Mouse (Mus musculus) intestine, embryonic 16.5 days (tissue): ENCODE data around the gene Prps1. TPM values are rescaled to one million over a fixed set of nuclear protein-coding genes. Genes with fewer than 3 reads are reported as not detected.

Experiments
- ATAC-seq: fragments of 200-750 bp; cut with Nextera tagmentation; 2 replicates; pipeline ENCODE4 v1.8.0; 2017; ENCODE audit warnings: moderate TSS enrichment, moderate library complexity
- H3K27ac ChIP-seq: fragments of 300-500 bp; sonication (generic); 2 replicates; pipeline ENCODE4 v1.5.1; 2014; ENCODE audit warnings: mild to moderate bottlenecking, low read length
- H3K27me3 ChIP-seq: fragments of 300-500 bp; sonication (generic); replicated peaks from 2 replicates; pipeline ENCODE4 v1.6.1; 2014; ENCODE audit warnings: low read length, control low read depth, mixed read lengths; ENCODE audit not compliant: control insufficient read depth, insufficient read depth
- H3K36me3 ChIP-seq: fragments of 300-500 bp; sonication (generic); 2 replicates; pipeline ENCODE4 v1.6.1; 2014; ENCODE audit warnings: low read length, control low read depth; ENCODE audit not compliant: control insufficient read depth, insufficient read depth
- H3K4me1 ChIP-seq: fragments of 300-500 bp; sonication (generic); 2 replicates; pipeline ENCODE4 v1.6.1; 2014; ENCODE audit warnings: low read length, control low read depth, mixed read lengths; ENCODE audit not compliant: control insufficient read depth, insufficient read depth
- H3K4me2 ChIP-seq: fragments of 300-500 bp; sonication (generic); 2 replicates; pipeline ENCODE4 v1.6.1; 2014; ENCODE audit warnings: low read depth, low read length, control low read depth
- H3K4me3 ChIP-seq: fragments of 300-500 bp; sonication (generic); 2 replicates; pipeline ENCODE4 v1.5.1; 2014; ENCODE audit warnings: mild to moderate bottlenecking, low read length
- H3K9ac ChIP-seq: fragments of 300-500 bp; sonication (generic); 2 replicates; pipeline ENCODE4 v1.6.1; 2014; ENCODE audit warnings: low read depth, low read length
- H3K9me3 ChIP-seq: fragments of 300-500 bp; sonication (generic); 2 replicates; pipeline ENCODE4 v1.6.1; 2016; ENCODE audit warnings: low read length, control low read depth; ENCODE audit not compliant: control insufficient read depth
- WGBS: fragments of 180-500 bp; shearing (Covaris S2); extraction: QIAGEN DNeasy Blood & Tissue Kit; methylation state at CpG from one replicate; pipeline ENCODE4 v1.1.7; 2014; 5-methylcytosine and 5-hydroxymethylcytosine counted together
- polyA plus RNA-seq: library from polyadenylated mRNA; unstranded; fragments of >200 nt; fragmentation: Nextera tagmentation; extraction: Ambion mirVana; gene quantifications from 2 replicates; pipeline ENCODE4 v1.2.1, GENCODE M21; 2015

The Prps1 gene
- polyA plus RNA-seq, 1 experiment from 2014 or later, result 19.7 TPM

- H3K9me3 ChIP-seq, result no peaks in the 10 kb centered on the region
- H3K27ac ChIP-seq, result no peak overlapping the region
- 52% methylated on average over 14 of the region's 14 CpGs for WGBS
Measured at GRCm38 (mm10) chrX:140522071-140522765, 65.8 kb downstream of the Prps1 start.

DNA sequence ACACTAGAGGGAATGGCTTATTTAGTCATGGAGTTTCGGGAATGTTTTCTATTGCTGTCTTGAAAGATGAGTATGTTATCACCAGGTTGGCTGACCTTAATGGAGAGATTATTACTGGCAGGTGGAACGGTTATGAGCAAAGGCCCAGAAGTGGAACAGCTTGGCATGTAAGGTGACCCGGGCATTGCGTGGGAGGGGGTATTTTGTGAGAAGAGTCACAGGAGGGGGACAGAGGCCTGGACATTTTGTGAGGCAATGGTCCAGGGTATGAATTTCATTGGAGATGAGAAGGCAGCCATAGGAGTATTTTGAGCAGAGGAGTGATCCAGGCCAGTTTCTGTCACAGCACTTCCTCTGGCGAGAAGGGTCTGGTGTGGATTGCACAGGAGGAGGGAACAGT, 67.8 kb downstream of the Prps1 start:
- H3K4me1 ChIP-seq, result no peaks in the 10 kb centered on the region
- 89% methylated on average over 5 of the region's 5 CpGs for WGBS

More at GRCm38 (mm10) chrX:140522071-140522765, 65.8 kb downstream of the Prps1 start:
- Histone ChIP-seq H3K9ac (no peak overlapping the region), H3K4me3 (no peak overlapping the region), H3K27me3 (0 out of 2 replicates have a peak, but pooled peaks cover 2% of the 10 kb centered on the region), H3K4me2 (no peak overlapping the region), H3K36me3 (no peaks in the 10 kb centered on the region), H3K4me1 (no peaks in the 10 kb centered on the region)
- no peak for ATAC-seq

More for the DNA sequence above, 67.8 kb downstream of the Prps1 start:
- Histone ChIP-seq H3K36me3 (no peaks in the 10 kb centered on the region), H3K9ac (no peak overlapping the region), H3K4me2 (no peak overlapping the region), H3K4me3 (no peak overlapping the region), H3K27ac (no peak overlapping the region), H3K27me3 (no peaks in the 10 kb centered on the region), H3K9me3 (no peaks in the 10 kb centered on the region)
- ATAC-seq, result no peak

Other genes with a start within 250 kb of the Prps1 start
- not detected in 2 replicates for gene Frmpd3, start 114.3 kb upstream of the Prps1 start, polyA plus RNA-seq
- gene Tsc22d3, start 144.0 kb downstream of the Prps1 start, polyA plus RNA-seq, result 71.2 and 75.0 TPM in 2 replicates
- gene Mid2, start 208.0 kb downstream of the Prps1 start, polyA plus RNA-seq, result 1.6 and 1.8 TPM in 2 replicates